Mouse (Mus musculus): ENCODE results near the gene Gbp8.

DNA sequence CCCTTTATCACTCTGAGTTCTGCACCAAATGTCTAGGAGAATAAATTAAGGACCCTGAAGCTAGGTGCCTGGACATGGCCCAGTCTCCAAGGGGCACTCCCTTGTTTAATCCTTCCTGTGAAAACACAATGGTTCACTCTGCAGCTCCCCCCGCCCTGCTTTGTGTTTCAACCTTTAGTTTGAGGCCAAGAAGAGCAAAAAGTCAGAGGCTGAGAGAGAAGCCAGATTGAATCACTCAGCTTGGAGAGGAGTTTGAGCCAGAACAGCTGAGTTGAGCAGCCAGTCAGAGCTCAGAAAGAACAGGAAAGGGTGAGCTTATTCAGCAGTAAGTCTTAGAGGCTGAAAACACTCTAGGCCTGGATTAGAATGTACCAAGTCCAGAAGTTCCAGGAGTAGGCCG lies 151.3 kb downstream of the Gbp8 start:
- no peak for TF ChIP-seq E2F4 (IDR thresholded peaks at IDR 0.05; ENCODE audit: insufficient read depth)
- no peak for TF ChIP-seq MYOD1 (IDR thresholded peaks at IDR 0.05; ENCODE audit: control insufficient read depth in 1 of 3, insufficient read length in 2 of 3, low read depth in 2 of 3)
- TF ChIP-seq POLR2A (IDR thresholded peaks at IDR 0.05; ENCODE audit: insufficient read length, low read depth) = no peak
- no peak for TF ChIP-seq SRF (IDR thresholded peaks at IDR 0.05; ENCODE audit: control insufficient read depth, insufficient read length, low read depth)
- TF ChIP-seq POLR2AphosphoS2 (IDR thresholded peaks at IDR 0.05; ENCODE audit: insufficient read length, low read depth) = no peak

All from myocyte (in vitro differentiated cells).